13 mouse cellular contexts compared by ENCODE assay signal in the genomic region with DNA sequence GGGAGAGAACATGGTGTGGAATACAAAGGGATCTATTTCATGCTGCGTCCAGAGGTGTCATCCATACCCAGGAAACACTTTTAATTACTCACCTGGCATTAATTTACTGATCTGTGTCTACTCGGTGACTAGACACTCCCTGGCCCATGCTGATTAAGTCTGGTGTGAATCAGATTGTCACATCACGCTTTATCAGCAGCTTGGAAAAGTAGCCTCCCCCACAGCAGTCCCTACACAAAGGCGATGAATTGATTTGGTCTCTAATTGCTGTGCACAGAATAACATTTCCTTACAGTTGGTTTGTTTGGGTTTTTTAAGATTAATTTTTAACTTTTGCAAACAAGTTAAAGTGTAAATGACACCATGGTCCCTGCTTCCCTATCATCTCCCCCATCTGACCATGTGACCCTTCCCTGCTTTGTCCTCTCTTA.
DNase-seq lines count a peak whose midpoint lies in the region; ATAC-seq and TF ChIP-seq lines count a peak whose summit lies in the region.
"Had no signal": no experiment of that assay in that cellular context is flagged by ENCODE, and none has a peak within 500 bp of the region (broad histone marks: within the 10 kb centered on the region; RNA-seq: fewer than 3 reads in every experiment).

No protein-coding gene starts in this region.

- no peak overlapping the region for H3K4me3 ChIP-seq in kidney, embryonic 16.5 days (ENCODE audit: low read length)
- no peak overlapping the region for H3K4me3 ChIP-seq in kidney, adult 2 months (ENCODE audit: insufficient read depth, low read depth, low read length)
- no peak overlapping the region for H3K4me3 ChIP-seq in forebrain, postnatal 0 days (ENCODE audit: low read depth, low read length)
- no peak overlapping the region for H3K4me3 ChIP-seq in midbrain, embryonic 13.5 days (replicated peaks)
- H3K4me3 ChIP-seq in liver, embryonic 11.5 days (ENCODE audit: low read depth, low read length): no peak overlapping the region
- H3K4me3 ChIP-seq: stomach, embryonic 15.5 days had no signal

- ATAC-seq in kidney, embryonic 16.5 days (ENCODE audit: low FRiP score, low TSS enrichment): peak; percentile 69
- no peak for ATAC-seq in forebrain, postnatal 0 days
- ATAC-seq in midbrain, embryonic 13.5 days: peak; percentile 19
- ATAC-seq in liver, embryonic 11.5 days (replicated peaks; ENCODE audit: low FRiP score): no peak
- no peak for ATAC-seq in erythroblast, adult 5-6 weeks (replicated peaks; ENCODE audit: low FRiP score, poor library complexity, severe bottlenecking)

- H3K9me3 ChIP-seq in kidney, embryonic 16.5 days (ENCODE audit: low read length): no peaks in the 10 kb centered on the region
- no peaks in the 10 kb centered on the region for H3K9me3 ChIP-seq in forebrain, postnatal 0 days (ENCODE audit: low read length)
- no peaks in the 10 kb centered on the region for H3K9me3 ChIP-seq in midbrain, embryonic 13.5 days
- no peaks in the 10 kb centered on the region for H3K9me3 ChIP-seq in liver, embryonic 11.5 days (ENCODE audit: control insufficient read depth, low read length)
- H3K9me3 ChIP-seq: stomach, embryonic 15.5 days had no signal

- TF ChIP-seq CTCF in kidney, adult 2 months (conservative IDR thresholded peaks at IDR 0.05; ENCODE audit: insufficient read depth, insufficient read length, low read depth, low read length): no peak
- no peak for TF ChIP-seq CTCF in forebrain, postnatal 0 days (IDR thresholded peaks at IDR 0.05; ENCODE audit: low read depth)

- no peaks in the 10 kb centered on the region for H3K36me3 ChIP-seq in kidney, embryonic 16.5 days (ENCODE audit: insufficient read depth, low read length)
- no peaks in the 10 kb centered on the region for H3K36me3 ChIP-seq in kidney, adult 2 months (ENCODE audit: control insufficient read depth, insufficient read depth, low read length)
- H3K36me3 ChIP-seq in forebrain, postnatal 0 days (ENCODE audit: insufficient read depth): no peaks in the 10 kb centered on the region
- no peaks in the 10 kb centered on the region for H3K36me3 ChIP-seq in midbrain, embryonic 13.5 days
- no peaks in the 10 kb centered on the region for H3K36me3 ChIP-seq in liver, embryonic 11.5 days (ENCODE audit: control insufficient read depth, insufficient read depth, low read length)
- H3K36me3 ChIP-seq: stomach, embryonic 15.5 days had no signal

- 34% methylated on average over 4 of the region's 4 CpGs for WGBS in kidney, embryonic 16.5 days
- 40% methylated on average over 4 of the region's 4 CpGs for WGBS in kidney, adult 2 months
- 6% methylated on average over 4 of the region's 4 CpGs for WGBS in forebrain, postnatal 0 days
- 4% methylated on average over 4 of the region's 4 CpGs for WGBS in midbrain, embryonic 13.5 days
- WGBS in liver, embryonic 11.5 days: 58% methylated on average over 4 of the region's 4 CpGs

- no peak overlapping the region for H3K9ac ChIP-seq in kidney, embryonic 16.5 days (replicated peaks; ENCODE audit: low read length)
- peak overlapping the region; percentile 25; the same call in 1 of the 2 replicates for H3K9ac ChIP-seq in forebrain, postnatal 0 days
- H3K9ac ChIP-seq in midbrain, embryonic 13.5 days (replicated peaks): peak overlapping the region; percentile 45; the same call in 1 of the 2 replicates
- no peak overlapping the region for H3K9ac ChIP-seq in liver, embryonic 11.5 days (ENCODE audit: low read depth, low read length)
- H3K9ac ChIP-seq: stomach, embryonic 15.5 days had no signal

- H3K4me2 ChIP-seq in kidney, embryonic 16.5 days (replicated peaks; ENCODE audit: low read depth, low read length): no peak overlapping the region
- H3K4me2 ChIP-seq in forebrain, postnatal 0 days (ENCODE audit: low read depth): no peak overlapping the region
- H3K4me2 ChIP-seq in midbrain, embryonic 13.5 days (replicated peaks): peak overlapping the region; percentile 25
- no peak overlapping the region for H3K4me2 ChIP-seq in liver, embryonic 11.5 days
- H3K4me2 ChIP-seq: stomach, embryonic 15.5 days had no signal

- H3K4me1 ChIP-seq in kidney, embryonic 16.5 days (ENCODE audit: insufficient read depth, low read length): peaks cover 23% of the 10 kb centered on the region
- no peaks in the 10 kb centered on the region; the same call in 1 of the 2 replicates for H3K4me1 ChIP-seq in kidney, adult 2 months (ENCODE audit: control insufficient read depth, insufficient read depth, low read length)
- peaks cover 22% of the 10 kb centered on the region for H3K4me1 ChIP-seq in forebrain, postnatal 0 days (ENCODE audit: insufficient read depth)
- H3K4me1 ChIP-seq in midbrain, embryonic 13.5 days (replicated peaks): peaks cover 42% of the 10 kb centered on the region
- H3K4me1 ChIP-seq in liver, embryonic 11.5 days (replicated peaks; ENCODE audit: control insufficient read depth, insufficient read depth, low read length): no peaks in the 10 kb centered on the region

- H3K27ac ChIP-seq in kidney, embryonic 16.5 days (ENCODE audit: low read length): peak overlapping the region; percentile 36
- H3K27ac ChIP-seq in kidney, adult 2 months (ENCODE audit: insufficient read depth, low read depth, low read length): no peak overlapping the region
- H3K27ac ChIP-seq in forebrain, postnatal 0 days (ENCODE audit: low read depth, low read length): peak overlapping the region; percentile 89
- peak overlapping the region; percentile 91 for H3K27ac ChIP-seq in midbrain, embryonic 13.5 days
- H3K27ac ChIP-seq in liver, embryonic 11.5 days (ENCODE audit: low read depth, low read length): no peak overlapping the region
- H3K27ac ChIP-seq: stomach, embryonic 15.5 days had no signal

- H3K27me3 ChIP-seq in kidney, embryonic 16.5 days (ENCODE audit: insufficient read depth, low read length): no peaks in the 10 kb centered on the region
- no peaks in the 10 kb centered on the region for H3K27me3 ChIP-seq in kidney, adult 2 months (replicated peaks; ENCODE audit: control insufficient read depth, insufficient read depth, low read length)
- H3K27me3 ChIP-seq in forebrain, postnatal 0 days (ENCODE audit: insufficient read depth, low read length): no peaks in the 10 kb centered on the region
- H3K27me3 ChIP-seq in midbrain, embryonic 13.5 days: no peaks in the 10 kb centered on the region
- H3K27me3 ChIP-seq in liver, embryonic 11.5 days (replicated peaks; ENCODE audit: control insufficient read depth, insufficient read depth, low read length): no peaks in the 10 kb centered on the region
- H3K27me3 ChIP-seq: stomach, embryonic 15.5 days had no signal

- DNase-seq in kidney, adult 2 months: no peak
- peak; percentile 34 for DNase-seq in forebrain, postnatal 0 days
- peak; percentile 65 for DNase-seq in retina, embryonic 14.5 days (ENCODE audit: low spot score)
- DNase-seq in frontal cortex, postnatal 10 days (ENCODE audit: low spot score in 2 of 2): no peak
- no peak for DNase-seq in liver, embryonic 11.5 days (ENCODE audit: low spot score)
- DNase-seq: kidney, postnatal 36 days; lung, postnatal 4 days; right cerebral cortex, postnatal 25 days; thymus, postnatal 25 days had no signal

- no peak for TF ChIP-seq POLR2A in kidney, adult 2 months (IDR thresholded peaks at IDR 0.05; ENCODE audit: low read depth, low read length)

Comparison
In these comparisons a context has a peak if more than half of its experiments do, and no peak if none do; other contexts are left out.
1. H3K27ac ChIP-seq: peak in kidney, embryonic 16.5 days (single experiment), forebrain, postnatal 0 days (single experiment) and midbrain, embryonic 13.5 days (single experiment); none in kidney, adult 2 months (single experiment) and liver, embryonic 11.5 days (single experiment).
2. ATAC-seq: peak in kidney, embryonic 16.5 days (single experiment) and midbrain, embryonic 13.5 days (single experiment); none in forebrain, postnatal 0 days (single experiment), liver, embryonic 11.5 days (single experiment) and erythroblast, adult 5-6 weeks (single experiment).
3. H3K9ac ChIP-seq: peak in forebrain, postnatal 0 days (single experiment) and midbrain, embryonic 13.5 days (single experiment); none in kidney, embryonic 16.5 days (single experiment) and liver, embryonic 11.5 days (single experiment).
4. DNase-seq: peak in forebrain, postnatal 0 days (single experiment) and retina, embryonic 14.5 days (single experiment); none in kidney, adult 2 months (single experiment), frontal cortex, postnatal 10 days (0 of 2) and liver, embryonic 11.5 days (single experiment).